Mouse (Mus musculus): Measurements from ENCODE around the gene Pde4b. TPM values are rescaled to one million over a fixed set of nuclear protein-coding genes. Genes with fewer than 3 reads are reported as not detected.
A peak's percentile ranks its signal among the peaks of the same experiment; 100 is the strongest.
"Not testable (repeated sequence)": the region's sequence is repeated elsewhere in the genome, so short reads cannot be mapped to it uniquely, and the experiment has no call there.

Gene Pde4b
- 24.7 and 28.0 TPM in 2 replicates for polyA plus RNA-seq (2015; fragmentation: Nextera tagmentation; extraction: Ambion mirVana)

DNA sequence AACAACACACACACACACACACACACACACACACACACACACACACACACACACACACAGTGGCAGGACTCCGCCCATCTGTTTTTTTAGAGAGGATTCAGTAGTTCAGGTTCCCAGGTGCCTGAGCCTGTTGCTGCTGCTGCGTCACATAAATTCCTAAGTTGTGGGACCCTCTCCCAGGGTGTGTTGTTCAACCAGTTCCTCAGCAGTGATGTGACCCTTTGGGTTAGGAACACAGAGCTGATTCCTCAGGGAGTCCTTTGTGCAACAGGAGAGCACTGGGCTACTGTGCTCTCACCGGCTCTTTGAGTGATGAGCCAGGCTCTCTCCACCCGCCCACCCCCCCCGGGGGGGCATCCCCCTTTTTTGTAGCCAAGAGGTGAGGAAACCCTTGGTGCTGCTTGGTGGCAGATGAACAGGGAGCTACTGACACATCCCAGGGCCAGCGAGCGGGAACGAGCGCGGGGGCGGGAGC lies at the start of gene Pde4b:
Gene Pde4b (plus strand): TSS at position 453 of the 475 bp plus-strand sequence.
- Histone ChIP-seq H3K9me3 (no peaks in the 10 kb centered on the region), H3K4me3 (peak within 1 kb of the TSS; percentile 60), H3K27me3 (peaks cover 24% of the 10 kb centered on the region), H3K4me2 (replicated peaks) (peak within 1 kb of the TSS; percentile 99), H3K9ac (replicated peaks) (peak within 1 kb of the TSS; percentile 56), H3K27ac (replicated peaks) (no peak within 1 kb of the TSS), H3K36me3 (no peaks in the 10 kb centered on the region), H3K4me1 (peaks cover 8% of the 10 kb centered on the region)
- ATAC-seq (replicated peaks): peak; percentile 72
- WGBS: 8% methylated on average over 11 of the region's 11 CpGs

DNA sequence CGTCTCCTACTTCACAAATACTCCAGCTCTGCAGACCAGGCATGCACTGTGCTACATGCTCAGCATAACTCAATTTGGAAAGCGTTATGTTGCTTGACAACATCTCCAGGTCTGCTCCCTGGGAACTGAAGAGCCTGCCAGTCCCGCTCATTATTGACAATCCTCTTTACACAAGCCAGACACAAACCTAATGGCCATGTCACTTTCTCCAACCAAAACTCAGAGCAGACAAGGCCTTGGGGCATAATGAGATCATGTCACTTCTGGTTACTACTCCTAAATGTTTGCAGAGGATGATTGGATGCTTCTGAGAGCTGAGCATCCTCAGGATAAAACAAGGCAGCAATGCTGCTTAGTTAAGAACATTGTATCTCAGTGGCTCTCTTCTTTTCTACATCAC lies 47.2 kb upstream of the Pde4b start:
- no peak for ATAC-seq (replicated peaks)
- Histone ChIP-seq H3K4me2 (replicated peaks) (no peak overlapping the region), H3K27ac (replicated peaks) (no peak overlapping the region), H3K9me3 (no peaks in the 10 kb centered on the region), H3K4me1 (no peaks in the 10 kb centered on the region), H3K4me3 (no peak overlapping the region), H3K27me3 (no peaks in the 10 kb centered on the region), H3K9ac (replicated peaks) (no peak overlapping the region), H3K36me3 (no peaks in the 10 kb centered on the region)
- WGBS: 85% methylated on average over 3 of the region's 3 CpGs

DNA sequence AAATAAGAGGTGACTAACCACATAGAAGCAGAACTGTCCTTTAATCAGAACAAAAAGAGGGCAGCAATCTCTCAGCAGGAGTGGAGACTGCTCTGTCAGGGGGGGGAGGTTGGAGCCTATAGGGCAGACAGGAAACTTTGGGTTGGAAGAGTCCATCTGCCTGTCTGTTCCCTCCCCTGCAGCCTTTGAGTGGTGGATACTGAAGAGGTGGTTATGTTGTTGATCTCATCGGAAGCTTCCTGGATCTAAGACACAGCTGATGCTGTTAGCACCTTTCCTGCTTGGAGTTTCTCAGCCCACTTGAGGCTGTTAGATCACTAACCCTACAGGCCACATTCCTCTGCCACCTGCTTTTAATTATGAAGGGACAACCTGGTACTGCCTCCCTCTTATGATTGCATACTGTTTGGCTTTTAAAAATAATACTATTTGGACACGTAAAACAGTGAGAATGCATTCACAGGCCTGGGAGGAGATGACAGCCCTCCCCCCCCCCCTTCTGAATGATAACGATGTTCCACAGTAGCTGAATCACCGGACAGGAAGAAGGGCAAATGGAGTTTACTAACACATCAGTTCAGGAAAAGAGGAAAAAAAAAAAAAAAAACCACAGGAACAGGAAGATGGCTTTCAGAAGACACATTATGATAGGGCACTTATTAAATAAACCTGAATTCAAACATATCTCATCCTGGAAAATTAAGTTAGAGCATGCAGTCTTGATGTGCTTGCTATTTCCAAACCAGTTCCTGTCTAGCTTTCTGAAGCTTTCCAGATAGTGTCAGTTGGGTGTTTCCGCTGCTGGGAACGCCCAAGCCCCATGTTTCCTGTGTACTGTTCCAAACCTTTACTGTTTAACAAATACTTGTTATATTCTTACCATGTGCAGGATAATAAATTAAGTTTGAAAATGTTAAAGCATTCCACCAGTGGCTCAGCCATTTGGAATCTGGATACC lies 41.9 kb upstream of the Pde4b start:
- Histone ChIP-seq H3K4me1 (no peaks in the 10 kb centered on the region), H3K27me3 (no peaks in the 10 kb centered on the region), H3K36me3 (no peaks in the 10 kb centered on the region), H3K9me3 (no peaks in the 10 kb centered on the region), H3K4me3 (no peak overlapping the region), H3K27ac (replicated peaks) (no peak overlapping the region), H3K9ac (replicated peaks) (no peak overlapping the region), H3K4me2 (replicated peaks) (no peak overlapping the region)
- no peak for ATAC-seq (replicated peaks)
- WGBS: 82% methylated on average over 6 of the region's 6 CpGs

DNA sequence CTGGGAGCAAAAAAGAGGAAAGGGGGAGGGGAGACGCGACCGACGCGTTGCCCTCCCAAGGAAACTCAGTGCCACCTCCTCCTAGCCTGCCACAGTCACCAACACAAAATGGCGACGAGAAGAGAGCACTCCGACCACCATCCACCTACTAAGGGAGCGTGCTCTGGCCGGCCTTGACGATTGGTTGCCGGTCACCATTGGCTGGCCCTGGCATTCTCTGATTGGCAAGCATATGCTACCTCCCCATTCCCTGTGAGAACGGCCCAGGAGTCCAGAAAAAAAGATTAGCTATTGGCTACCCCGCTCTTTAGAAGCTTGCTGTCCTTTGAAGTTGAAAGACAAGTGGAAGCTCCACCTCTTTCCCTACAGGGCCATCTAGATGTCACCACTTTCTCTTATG lies 38.0 kb upstream of the Pde4b start:
- H3K4me3 ChIP-seq; H3K27ac ChIP-seq (replicated peaks); H3K4me2 ChIP-seq (replicated peaks); H3K36me3 ChIP-seq; H3K9ac ChIP-seq (replicated peaks); H3K27me3 ChIP-seq; H3K9me3 ChIP-seq; H3K4me1 ChIP-seq: not testable (repeated sequence)
- WGBS: 97% methylated on average over 14 of the region's 14 CpGs
- 0 out of 2 replicates have a peak, but pooled peaks have one; percentile 64 for ATAC-seq (replicated peaks)

DNA sequence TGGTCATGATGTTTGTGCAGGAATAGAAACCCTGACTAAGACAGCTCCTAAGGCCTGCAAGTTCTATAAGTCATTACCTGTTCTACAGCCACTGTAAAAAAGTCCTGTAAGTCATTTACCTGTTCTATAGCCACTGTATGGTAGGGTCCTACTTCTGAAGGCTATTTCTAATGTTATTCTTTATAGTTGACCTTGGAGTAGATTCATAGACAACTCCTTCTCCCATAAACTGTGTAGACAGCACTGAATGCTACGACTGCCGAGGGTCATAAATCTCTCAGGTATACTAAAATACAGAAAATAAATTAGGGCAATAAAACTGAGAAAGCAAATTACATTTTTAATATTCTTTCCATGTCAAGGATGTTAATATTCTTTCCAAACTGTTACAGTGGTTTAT lies 26.0 kb upstream of the Pde4b start:
- no peak for ATAC-seq (replicated peaks)
- no peak overlapping the region for H3K9ac ChIP-seq (replicated peaks)
- 97% methylated on average over 2 of the region's 2 CpGs for WGBS
- H3K9me3 ChIP-seq: no peaks in the 10 kb centered on the region
- no peak overlapping the region for H3K4me3 ChIP-seq
- no peak overlapping the region for H3K27ac ChIP-seq (replicated peaks)
- no peaks in the 10 kb centered on the region for H3K4me1 ChIP-seq
- H3K4me2 ChIP-seq (replicated peaks): no peak overlapping the region
- H3K36me3 ChIP-seq: no peaks in the 10 kb centered on the region
- H3K27me3 ChIP-seq: no peaks in the 10 kb centered on the region

DNA sequence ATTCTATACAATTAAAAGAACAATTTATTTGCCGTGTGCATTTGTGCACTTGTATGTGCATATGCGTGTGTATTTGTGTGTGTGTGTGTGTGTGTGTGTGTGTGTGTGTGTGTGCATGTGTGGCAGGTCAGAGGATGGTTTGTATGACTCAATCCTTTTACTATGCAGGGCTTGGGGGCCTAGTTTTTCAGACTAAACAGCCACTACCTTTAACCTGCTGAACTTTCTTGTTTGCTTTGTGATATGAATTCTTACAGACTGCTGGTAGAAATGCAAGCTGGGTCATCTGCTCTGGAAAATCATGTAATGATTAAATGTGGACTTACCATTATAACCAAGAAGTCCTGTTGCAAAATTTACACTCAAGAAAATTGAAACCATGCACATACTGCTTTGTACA lies 18.0 kb upstream of the Pde4b start:
- Histone ChIP-seq H3K27me3 (no peaks in the 10 kb centered on the region), H3K36me3 (no peaks in the 10 kb centered on the region), H3K4me1 (no peaks in the 10 kb centered on the region), H3K27ac (replicated peaks) (no peak overlapping the region), H3K4me3 (no peak overlapping the region), H3K4me2 (replicated peaks) (no peak overlapping the region), H3K9ac (replicated peaks) (no peak overlapping the region), H3K9me3 (no peaks in the 10 kb centered on the region)
- 88% methylated on average over 2 of the region's 2 CpGs for WGBS
- no peak for ATAC-seq (replicated peaks)

DNA sequence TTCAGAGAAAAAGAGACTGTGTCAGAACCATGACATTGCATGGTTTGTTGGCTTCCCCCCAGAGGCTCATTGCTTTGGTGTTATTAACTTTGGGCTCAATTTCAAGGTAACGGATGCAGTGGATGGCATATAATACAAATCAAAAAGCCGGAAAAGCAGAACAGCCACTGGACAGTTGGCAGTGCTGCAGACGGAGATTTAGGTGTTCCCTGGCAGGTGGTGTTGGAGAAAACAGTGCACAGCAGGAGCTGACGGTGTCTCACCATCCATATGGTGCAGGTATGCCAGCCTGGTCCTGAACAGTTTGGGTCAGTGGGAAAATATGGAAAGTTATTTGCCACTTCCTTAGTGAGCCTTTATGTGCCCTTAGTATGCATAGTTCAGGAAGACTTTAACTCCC lies 1.0 kb upstream of the Pde4b start:
- H3K27ac ChIP-seq (replicated peaks): no peak overlapping the region
- WGBS: 59% methylated on average over 4 of the region's 4 CpGs
- ATAC-seq (replicated peaks): no peak
- H3K4me2 ChIP-seq (replicated peaks): no peak overlapping the region
- H3K9me3 ChIP-seq: no peaks in the 10 kb centered on the region
- H3K4me1 ChIP-seq: peaks cover 8% of the 10 kb centered on the region
- no peak overlapping the region for H3K4me3 ChIP-seq
- H3K9ac ChIP-seq (replicated peaks): no peak overlapping the region
- H3K27me3 ChIP-seq: peaks cover 24% of the 10 kb centered on the region
- H3K36me3 ChIP-seq: no peaks in the 10 kb centered on the region

DNA sequence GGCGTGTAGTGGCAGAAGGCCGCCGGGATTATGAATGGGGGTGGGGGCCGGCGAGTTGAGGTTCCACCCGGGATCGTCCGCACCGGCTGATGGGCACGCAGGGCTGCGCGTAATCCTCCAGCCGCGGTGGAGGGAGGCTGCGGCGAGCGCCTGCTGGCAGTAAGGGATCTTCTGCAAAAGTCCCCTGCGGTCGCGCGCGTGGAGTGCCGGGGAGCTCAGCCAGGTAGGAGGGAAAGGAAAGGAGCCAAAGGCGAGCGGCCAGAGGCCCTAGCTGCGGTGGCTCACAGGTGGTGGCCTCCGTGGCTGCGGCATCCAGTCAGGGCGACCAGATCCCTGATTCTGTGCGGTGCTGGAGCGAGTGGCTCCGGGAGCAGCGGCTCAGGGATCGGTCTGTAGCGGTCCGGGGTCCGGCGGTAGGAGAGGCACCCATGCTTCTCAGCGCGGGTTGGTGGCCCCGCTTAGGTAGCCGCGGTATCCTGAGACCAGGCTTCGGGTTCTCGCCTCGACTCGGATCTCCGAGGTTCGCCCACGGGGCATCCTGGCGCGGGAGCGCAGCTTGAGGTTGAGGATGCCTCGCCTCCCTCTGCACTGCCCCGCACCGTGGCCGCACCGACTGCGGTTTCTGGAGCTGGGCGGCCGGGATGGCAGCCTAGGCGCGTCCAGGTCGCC lies 357 bp downstream of the Pde4b start:
- peak; percentile 85 for ATAC-seq (replicated peaks)
- peak overlapping the region; percentile 60 for H3K4me3 ChIP-seq
- H3K36me3 ChIP-seq: no peaks in the 10 kb centered on the region
- H3K27me3 ChIP-seq: peaks cover 24% of the 10 kb centered on the region
- peaks cover 8% of the 10 kb centered on the region for H3K4me1 ChIP-seq
- peak overlapping the region; percentile 99 for H3K4me2 ChIP-seq (replicated peaks)
- H3K9ac ChIP-seq (replicated peaks): peak overlapping the region; percentile 56
- H3K27ac ChIP-seq (replicated peaks): no peak overlapping the region
- under 1% methylated on average over 64 of the region's 64 CpGs for WGBS
- no peaks in the 10 kb centered on the region for H3K9me3 ChIP-seq

DNA sequence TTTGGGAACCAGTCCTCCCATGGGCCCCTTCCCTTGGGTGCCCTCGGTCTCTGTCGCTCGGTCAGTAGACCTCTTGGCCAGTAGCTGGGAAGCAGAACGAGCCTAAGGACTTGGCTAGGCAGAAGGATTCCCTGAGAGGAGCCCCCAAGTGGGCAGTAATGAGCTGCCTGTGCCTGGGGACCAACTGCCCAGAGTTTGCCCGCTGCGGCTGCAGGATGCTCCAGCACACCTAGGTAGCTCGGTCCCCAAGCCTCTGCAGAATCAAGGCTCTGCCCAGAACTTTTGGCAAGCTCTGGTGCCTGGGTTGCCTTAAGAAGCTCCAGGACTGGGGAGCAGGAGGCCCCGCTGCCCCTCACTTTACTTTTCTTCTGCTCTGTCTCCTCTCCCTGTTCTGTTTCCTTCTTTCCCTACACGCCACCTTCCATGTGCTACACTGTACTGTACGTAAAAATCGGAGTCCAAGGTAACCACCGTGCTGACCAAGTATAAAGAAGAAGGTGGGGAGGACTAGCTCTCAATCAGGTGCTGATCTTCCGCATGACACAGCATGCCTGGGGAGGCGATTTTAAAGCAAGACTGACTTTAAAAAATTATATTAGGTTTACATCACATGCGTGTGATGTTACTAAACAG lies 1.0 kb downstream of the Pde4b start:
- peak; percentile 74 for ATAC-seq (replicated peaks)
- Histone ChIP-seq H3K9me3 (no peaks in the 10 kb centered on the region), H3K4me1 (peaks cover 8% of the 10 kb centered on the region), H3K27ac (replicated peaks) (no peak overlapping the region), H3K9ac (replicated peaks) (peak overlapping the region; percentile 56), H3K4me2 (replicated peaks) (peak overlapping the region; percentile 99), H3K4me3 (peak overlapping the region; percentile 60), H3K36me3 (no peaks in the 10 kb centered on the region), H3K27me3 (peaks cover 24% of the 10 kb centered on the region)
- WGBS: 24% methylated on average over 15 of the region's 15 CpGs

DNA sequence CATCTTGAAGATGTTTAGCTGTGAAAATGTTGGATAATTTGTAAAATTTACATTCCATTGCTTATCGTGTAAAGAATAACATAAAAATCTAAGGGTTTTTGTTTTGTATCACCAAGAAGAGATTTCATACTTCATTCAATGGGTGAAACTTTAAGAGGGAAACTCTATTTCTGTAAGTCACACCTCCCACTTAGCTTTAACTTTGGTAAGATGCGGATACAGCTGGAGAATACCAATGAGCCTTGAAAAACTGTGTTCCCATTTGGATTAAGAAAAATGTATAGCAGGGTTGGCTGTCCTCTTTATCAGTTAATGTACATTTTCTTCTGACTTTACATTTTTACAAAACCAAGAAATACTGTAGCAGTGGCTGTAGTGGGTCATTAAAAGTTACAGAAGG lies 8.5 kb downstream of the Pde4b start:
- no peaks in the 10 kb centered on the region for H3K27me3 ChIP-seq
- H3K4me3 ChIP-seq: no peak overlapping the region
- ATAC-seq (replicated peaks): no peak
- no peak overlapping the region for H3K9ac ChIP-seq (replicated peaks)
- H3K4me1 ChIP-seq: no peaks in the 10 kb centered on the region
- 97% methylated on average over 2 of the region's 2 CpGs for WGBS
- no peak overlapping the region for H3K27ac ChIP-seq (replicated peaks)
- no peaks in the 10 kb centered on the region for H3K36me3 ChIP-seq
- H3K9me3 ChIP-seq: no peaks in the 10 kb centered on the region
- H3K4me2 ChIP-seq (replicated peaks): no peak overlapping the region

DNA sequence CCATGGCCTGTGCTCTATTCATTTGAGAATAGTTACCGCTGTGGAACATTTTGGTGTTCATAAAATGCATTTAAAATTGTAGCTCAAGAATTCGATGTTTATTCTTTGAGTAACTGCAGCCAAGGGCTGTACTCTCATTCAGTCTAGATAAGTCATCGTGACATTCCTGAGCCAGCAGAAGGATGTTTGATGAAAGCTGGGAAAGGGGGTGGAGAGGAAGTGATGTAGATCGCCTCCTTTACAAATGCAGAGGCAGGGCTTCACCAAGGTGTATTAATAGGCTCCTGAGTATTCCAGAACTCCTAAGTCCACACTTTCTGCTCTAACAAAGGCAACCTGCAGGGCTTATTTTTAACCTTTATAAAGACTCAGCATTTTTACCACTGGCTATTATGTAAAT lies 14.9 kb downstream of the Pde4b start:
- H3K9ac ChIP-seq (replicated peaks): no peak overlapping the region
- no peaks in the 10 kb centered on the region for H3K36me3 ChIP-seq
- ATAC-seq (replicated peaks): no peak
- no peak overlapping the region for H3K27ac ChIP-seq (replicated peaks)
- no peaks in the 10 kb centered on the region for H3K27me3 ChIP-seq
- no peaks in the 10 kb centered on the region for H3K4me1 ChIP-seq
- 80% methylated on average over 4 of the region's 4 CpGs for WGBS
- H3K4me3 ChIP-seq: no peak overlapping the region
- no peak overlapping the region for H3K4me2 ChIP-seq (replicated peaks)
- H3K9me3 ChIP-seq: no peaks in the 10 kb centered on the region

DNA sequence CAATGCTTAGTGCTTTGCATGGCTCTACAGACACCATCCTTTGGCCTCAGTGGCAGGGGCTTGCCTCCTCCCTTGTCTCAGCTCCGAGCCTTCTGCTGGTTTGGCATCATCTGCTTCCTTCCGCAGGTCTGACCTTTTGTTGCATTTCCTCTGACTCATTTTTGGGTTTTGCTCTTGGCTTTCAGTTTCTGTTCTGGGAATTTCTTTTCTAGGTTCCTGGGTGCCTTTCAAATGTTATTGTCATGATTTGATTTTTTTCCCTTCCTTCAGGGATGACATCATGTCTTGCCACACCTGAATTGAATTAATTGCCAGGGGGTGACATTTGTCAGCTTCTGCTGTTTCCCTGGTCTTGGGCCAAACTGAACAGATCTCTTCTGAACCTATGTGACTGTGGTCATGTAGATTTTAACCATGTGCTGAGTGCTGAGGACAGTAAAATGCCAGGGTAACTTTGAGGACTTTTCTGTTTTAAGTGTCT lies 17.2 kb downstream of the Pde4b start:
- no peaks in the 10 kb centered on the region for H3K27me3 ChIP-seq
- H3K36me3 ChIP-seq: no peaks in the 10 kb centered on the region
- ATAC-seq (replicated peaks): no peak
- no peaks in the 10 kb centered on the region for H3K9me3 ChIP-seq
- no peak overlapping the region for H3K9ac ChIP-seq (replicated peaks)
- 81% methylated on average over 2 of the region's 2 CpGs for WGBS
- no peak overlapping the region for H3K4me2 ChIP-seq (replicated peaks)
- no peak overlapping the region for H3K4me3 ChIP-seq
- no peak overlapping the region for H3K27ac ChIP-seq (replicated peaks)
- no peaks in the 10 kb centered on the region for H3K4me1 ChIP-seq

All from forebrain, embryonic 15.5 days (tissue).